Mouse (Mus musculus): ENCODE data around the gene Fam186a.

DNA sequence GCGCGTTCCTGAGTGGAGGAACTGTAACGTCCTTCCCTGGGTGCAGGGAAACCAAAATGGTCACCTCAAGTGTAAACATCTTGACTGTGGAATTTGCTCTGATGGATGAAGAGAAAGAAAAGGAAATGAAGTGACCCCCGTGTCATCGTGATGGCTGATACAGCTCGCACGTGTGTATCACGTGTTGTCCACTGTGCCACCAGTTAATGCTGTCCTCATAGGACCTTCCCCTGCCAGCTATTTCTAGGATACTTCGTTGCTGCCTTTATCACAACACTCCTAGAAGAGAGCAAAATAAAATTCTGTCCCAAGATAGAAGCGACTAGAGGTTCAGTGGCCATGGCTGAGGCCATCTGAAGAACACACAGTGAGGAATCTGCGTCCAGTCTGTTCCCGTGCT lies 82.8 kb downstream of the Fam186a start:
- no peak for TF ChIP-seq POLR2A (IDR thresholded peaks at IDR 0.05; ENCODE audit: borderline replicate concordance, extremely low read depth, insufficient read depth, insufficient read length, poor library complexity, severe bottlenecking)
- TF ChIP-seq CTCF (IDR thresholded peaks at IDR 0.05; ENCODE audit: borderline replicate concordance, extremely low read depth, insufficient read depth, insufficient read length): no peak

All from brain, embryonic 14.5 days (tissue).